Mouse (Mus musculus) layer of hippocampus, postnatal 25 days (tissue): ENCODE measurements around the gene Mapk8ip3. TPM values are rescaled to one million over a fixed set of nuclear protein-coding genes. Genes with fewer than 3 reads are reported as not detected.
A peak's percentile ranks its signal among the peaks of the same experiment; 100 is the strongest.
"Not testable (repeated sequence)": the region's sequence is repeated elsewhere in the genome, so short reads cannot be mapped to it uniquely, and the experiment has no call there.

Source experiments
- DNase-seq, 2 experiments: peaks; one replicate each; pipeline ENCODE4 v3.0.0; 2022; ENCODE audit warnings: mixed read lengths in 2 of 2, low spot score in 1 of 2; ENCODE audit errors: extremely low spot score in 1 of 2
- total RNA-seq, 2 experiments: library from RNA; stranded (reverse); gene quantifications; 2 replicates each; pipeline ENCODE4 v1.2.3; 2021

Mapk8ip3 gene
- 100 to 1,000 TPM; 367 to 401 TPM for total RNA-seq

GRCm38 (mm10) chr17:24936259-24937237, at the start of gene Mapk8ip3:
TSS of gene Mapk8ip3 (minus strand) at chr17:24936977.
- peak; percentile 89 to 93 for DNase-seq

GRCm38 (mm10) chr17:24960852-24961715, 24.3 kb upstream of the Mapk8ip3 start:
- no peak for DNase-seq

- DNase-seq = peak; percentile 89 to 92
Observed at GRCm38 (mm10) chr17:24960135-24960851, 23.5 kb upstream of the Mapk8ip3 start, which contains the start of gene Jpt2. TSS of gene Jpt2 (minus strand) at chr17:24960689.

- DNase-seq = no peak
Observed at GRCm38 (mm10) chr17:24959371-24959770, 22.6 kb upstream of the Mapk8ip3 start.

DNA sequence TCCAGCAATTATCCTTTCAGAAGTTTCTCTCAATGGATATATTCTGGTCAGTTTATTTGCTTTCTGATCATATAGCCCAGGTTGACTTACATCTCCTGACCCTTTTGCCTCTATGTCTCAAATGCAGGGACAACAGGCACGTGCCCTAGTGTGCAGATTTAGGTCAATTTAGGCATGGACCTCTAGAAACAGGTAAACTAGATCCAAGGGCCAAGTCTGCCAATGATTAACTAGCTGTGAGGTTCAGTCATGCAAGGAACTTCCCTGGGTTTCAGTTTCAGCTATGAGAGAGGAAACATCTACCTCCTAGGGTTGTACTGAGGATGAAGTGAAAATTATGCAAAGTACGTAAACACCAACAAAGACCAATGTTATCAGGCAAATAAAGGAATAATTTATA, 16.5 kb upstream of the Mapk8ip3 start:
- DNase-seq = no peak

GRCm38 (mm10) chr17:24950671-24951070, 13.9 kb upstream of the Mapk8ip3 start:
- no peak for DNase-seq

DNA sequence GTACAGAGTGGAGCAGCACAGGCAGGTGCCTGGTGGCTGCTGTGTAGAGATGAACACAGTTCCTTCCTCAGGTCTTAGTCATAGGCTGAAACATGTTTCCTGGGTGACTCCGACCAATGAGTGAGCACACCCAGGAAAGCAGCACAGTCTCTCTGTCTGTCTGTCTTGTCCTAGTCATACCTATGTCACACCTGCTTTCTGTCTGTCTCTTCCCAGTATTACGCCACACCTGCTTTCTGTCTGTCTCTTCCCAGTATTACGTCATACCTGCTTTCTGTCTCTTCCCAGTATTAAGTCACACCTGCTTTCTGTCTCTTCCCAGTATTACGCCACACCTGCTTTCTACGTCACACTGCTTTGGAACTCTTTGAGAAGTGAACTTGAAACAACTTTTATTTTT, 11.4 kb upstream of the Mapk8ip3 start:
- DNase-seq = no peak

DNA sequence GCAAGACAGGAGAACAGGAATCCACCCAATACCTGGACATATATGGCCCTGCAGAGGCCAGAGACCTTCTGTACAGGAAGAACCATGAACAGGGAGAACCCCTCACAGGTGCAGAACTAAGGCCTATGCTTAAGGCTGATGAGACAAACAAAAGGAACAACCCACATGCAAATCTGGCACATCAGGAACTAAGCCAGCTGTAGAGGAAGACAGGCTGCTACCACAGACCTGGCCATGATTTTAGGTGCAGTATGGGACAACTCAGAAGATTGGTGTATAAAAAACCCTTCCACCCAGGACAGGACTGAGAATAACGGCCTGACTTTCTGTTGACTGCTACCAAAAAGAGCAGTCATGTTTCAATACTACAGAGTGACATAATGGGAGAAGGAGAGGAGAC, 6.8 kb upstream of the Mapk8ip3 start:
- DNase-seq = not testable (repeated sequence)

- DNase-seq = no peak
Observed at GRCm38 (mm10) chr17:24943036-24943435, 6.3 kb upstream of the Mapk8ip3 start.

- DNase-seq = peak; percentile 18 to 47
Observed at GRCm38 (mm10) chr17:24942453-24942852, 5.7 kb upstream of the Mapk8ip3 start.

- no peak for DNase-seq
Observed at GRCm38 (mm10) chr17:24937266-24937665, 489 bp upstream of the Mapk8ip3 start.

GRCm38 (mm10) chr17:24935666-24936065, 1.1 kb downstream of the Mapk8ip3 start:
- DNase-seq = no peak

DNA sequence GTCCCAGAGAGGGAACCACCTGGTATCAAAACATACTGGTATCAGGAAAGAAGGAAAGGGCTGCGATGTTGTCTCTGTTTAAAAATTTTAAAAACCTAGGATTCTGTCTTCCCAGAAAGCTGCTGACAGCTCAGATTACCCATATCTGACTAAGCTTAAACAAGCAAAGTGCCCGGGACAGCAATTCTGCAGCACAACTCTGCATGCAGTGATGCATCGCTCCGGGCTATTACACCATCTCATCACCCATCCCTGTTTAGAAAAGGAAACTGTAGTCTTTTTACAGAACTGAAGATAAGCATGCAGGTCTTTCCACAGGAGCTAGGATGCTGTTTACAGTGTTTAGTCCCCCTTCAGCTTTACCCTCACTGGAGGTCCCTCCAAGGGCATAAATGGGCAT, 1.9 kb downstream of the Mapk8ip3 start:
- DNase-seq = no peak

- DNase-seq = no peak
Observed at GRCm38 (mm10) chr17:24933163-24933562, 3.6 kb downstream of the Mapk8ip3 start.

DNA sequence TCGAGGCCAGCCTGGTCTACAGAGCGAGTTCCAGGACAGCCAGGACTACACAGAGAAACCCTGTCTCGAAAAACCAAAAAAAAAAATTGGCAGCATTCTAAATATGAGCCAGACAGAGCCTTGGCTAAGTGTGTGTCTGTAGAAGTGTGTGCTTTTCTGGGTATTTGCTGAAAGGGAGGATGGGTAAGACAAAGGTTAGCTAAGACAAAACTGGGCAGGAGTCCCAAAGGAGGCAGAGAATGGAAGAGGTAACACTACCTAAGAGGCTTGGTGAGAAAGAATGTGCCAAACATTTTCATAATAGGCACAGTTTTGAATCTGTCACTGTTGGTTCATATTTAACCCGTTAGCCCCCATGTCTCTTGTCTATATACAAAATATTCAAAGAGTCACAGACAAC, 4.3 kb downstream of the Mapk8ip3 start:
- DNase-seq = no peak

DNA sequence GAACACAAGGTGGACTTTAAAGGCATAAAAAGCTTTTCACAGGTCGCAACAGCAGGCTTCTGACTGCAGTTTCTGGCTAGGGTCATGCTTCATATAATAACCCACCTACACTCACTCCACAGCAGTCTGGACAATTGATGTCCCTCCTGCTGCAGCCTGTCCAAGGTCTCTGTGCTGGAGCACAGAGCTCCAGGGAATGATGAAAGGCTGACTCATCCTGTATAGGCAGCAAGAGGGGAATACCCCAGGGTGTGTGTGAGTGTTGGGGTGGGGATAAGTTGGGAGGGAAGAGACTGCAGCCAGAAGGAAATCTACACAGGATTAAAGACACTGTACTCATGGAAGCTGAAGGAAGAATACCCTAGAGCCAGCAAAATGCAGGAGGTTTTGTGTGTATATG, 7.3 kb downstream of the Mapk8ip3 start:
- no peak for DNase-seq

DNA sequence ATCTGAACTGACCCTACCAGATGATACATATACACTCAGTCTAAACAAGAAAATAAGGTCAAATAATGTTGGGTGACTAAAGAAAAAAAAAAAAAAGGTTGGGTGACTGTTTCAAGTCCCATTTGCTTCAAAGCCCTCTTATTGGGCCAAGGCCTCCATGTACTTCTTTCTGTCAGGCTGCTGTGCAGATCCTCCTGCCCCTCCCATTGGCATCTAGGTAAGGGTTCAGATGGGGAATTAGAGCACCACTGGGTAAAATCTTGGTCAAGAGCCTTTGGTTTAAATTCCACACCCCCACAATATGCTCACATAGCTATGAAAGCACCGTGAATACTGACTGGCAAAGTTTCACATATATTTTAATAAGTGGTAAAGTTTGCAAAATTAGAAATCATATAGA, 13.5 kb downstream of the Mapk8ip3 start:
- DNase-seq = no peak

- no peak for DNase-seq
Observed at GRCm38 (mm10) chr17:24913984-24914383, 22.8 kb downstream of the Mapk8ip3 start.

- DNase-seq = no peak
Observed at GRCm38 (mm10) chr17:24907591-24907990, 29.2 kb downstream of the Mapk8ip3 start.

- DNase-seq = no peak
Observed at GRCm38 (mm10) chr17:24903767-24904166, 33.0 kb downstream of the Mapk8ip3 start.
